Mouse (Mus musculus) CD8-positive naive resting alpha-beta T cell, adult 2 months (primary cell): ENCODE data around the gene Slc25a44.
"Not testable (repeated sequence)": the region's sequence is repeated elsewhere in the genome, so short reads cannot be mapped to it uniquely, and the experiment has no call there.

Experiments
- DNase-seq, 2 experiments: peaks; one replicate each; pipeline ENCODE4 v3.0.0; 2022; ENCODE audit warnings: low read depth in 2 of 2, low spot score in 2 of 2

Gene Slc25a44

DNA sequence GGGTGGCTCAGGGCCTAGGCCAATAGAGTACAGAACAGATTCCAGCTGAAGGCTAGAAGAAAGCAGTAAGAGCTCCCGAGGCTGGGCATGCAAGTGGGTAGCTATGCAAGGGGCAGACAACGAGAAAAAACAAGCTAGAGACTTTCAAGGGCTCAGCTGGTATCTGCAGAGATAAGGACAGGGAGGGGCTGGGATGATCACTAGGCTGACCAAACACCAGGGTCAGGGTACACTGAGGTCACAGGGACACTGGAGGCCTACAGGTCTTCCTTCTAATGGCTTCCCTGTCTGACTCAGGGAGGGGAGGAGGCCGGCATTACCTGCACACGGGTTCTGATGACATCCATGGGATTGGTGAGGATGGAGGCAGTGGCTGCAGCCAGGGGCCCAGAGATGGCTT, 9.3 kb downstream of the Slc25a44 start:
- no peak for DNase-seq

DNA sequence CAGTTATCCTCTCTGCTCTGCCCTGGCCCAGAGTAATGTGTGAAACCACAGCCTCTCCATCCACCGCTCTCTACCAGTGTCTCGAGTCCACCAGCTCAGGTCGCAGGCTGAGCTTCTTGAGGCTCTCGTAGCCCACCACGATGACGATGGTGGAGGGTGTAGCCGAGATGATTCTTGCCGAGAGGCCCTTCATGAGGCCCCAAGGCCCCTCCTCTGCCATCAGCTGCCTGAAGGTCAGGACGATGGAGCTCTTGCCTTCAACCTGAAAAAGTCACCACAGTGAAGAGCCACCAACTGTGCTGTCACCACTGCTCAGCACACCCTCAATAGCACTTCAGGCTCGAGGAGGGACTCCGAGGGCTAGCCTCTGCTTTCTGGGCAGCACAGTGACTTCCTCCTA, 12.3 kb downstream of the Slc25a44 start:
- DNase-seq, result no peak

DNA sequence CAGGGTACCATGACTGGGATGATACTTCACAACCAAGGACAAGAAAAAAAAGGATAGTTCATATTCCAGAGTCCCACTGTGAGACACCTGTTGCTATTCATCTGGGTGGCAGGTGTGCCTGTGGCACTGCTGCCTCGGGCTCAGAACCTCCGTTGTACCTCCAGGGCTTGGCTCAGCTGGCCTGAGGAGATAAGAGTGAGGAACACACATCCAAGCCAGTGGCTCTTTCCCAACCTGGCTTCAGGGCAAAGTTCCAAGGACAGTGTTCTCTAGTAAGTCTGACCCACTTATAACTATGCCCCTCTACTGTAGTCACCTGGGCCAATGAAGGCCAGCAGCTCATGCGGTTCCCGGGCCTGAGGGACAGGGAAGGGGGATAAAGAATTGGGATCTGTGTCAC, 13.3 kb downstream of the Slc25a44 start:
- DNase-seq, result no peak

DNA sequence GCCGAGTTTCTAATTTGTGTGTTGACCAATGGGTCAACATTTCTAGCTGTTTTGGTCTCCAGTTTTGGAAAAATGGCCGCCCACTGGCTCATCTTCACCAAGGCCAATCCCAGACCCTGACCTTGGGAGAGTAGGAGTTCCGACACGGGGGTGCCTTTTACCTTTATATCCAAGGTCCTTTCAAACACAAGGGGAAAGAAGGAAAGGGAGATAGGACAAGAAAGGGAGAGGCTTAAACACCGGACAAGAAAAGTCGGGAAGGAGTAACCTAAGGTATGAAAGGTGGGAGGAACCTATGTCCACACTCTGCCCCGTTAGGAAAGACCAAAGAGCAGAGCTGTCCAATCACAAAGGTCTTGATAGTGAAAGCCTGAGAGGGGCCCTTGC, 14.3 kb downstream of the Slc25a44 start:
- no peak for DNase-seq

DNA sequence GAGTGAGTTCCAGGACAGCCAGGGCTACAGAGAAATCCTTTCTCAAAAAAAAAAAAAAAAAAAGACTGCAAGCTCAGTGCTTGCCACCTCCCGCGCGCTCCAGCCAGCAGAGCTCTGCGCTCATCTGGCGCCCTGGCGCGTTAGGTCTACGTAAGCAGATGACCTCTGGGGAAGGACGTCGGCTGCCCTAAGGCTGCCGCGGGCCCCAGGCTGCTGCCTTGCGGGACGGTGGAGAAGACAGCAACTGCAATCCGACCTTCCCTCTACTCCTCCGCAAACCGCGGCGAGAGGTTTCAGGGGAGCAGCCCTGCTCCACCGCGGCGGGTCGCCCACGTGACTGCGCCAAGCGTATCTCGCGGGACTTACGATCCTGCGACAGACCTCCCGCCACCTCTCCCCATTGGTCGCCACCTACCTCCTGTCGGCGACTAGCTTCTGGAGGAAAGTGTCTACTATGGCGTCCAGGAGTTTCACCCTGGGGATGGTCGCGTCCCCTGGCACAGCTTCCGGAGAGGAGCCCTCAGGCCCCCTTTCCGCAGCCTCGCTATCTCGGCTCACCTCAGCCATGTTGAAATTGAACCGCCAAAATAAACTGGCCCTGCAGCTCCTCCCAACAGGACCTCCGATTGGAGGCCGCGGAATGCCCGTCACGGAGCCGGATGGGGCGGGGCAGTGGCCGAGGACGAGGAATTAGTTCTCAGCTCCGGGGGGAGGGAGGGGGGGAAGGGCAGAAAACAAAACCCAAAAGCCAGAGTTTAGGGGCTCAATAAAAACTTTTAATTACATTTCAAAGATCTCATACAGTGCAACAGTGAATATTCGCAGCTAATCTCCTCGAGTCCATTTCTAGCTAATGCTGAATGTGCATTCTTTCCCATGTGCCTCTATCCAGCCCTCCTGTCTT, 14.9 kb downstream of the Slc25a44 start, which contains the start of gene Pmf1:
TSS of gene Pmf1 (minus strand) at position 591 of the 904 bp plus-strand sequence.
- peak; percentile 83 to 87 for DNase-seq

DNA sequence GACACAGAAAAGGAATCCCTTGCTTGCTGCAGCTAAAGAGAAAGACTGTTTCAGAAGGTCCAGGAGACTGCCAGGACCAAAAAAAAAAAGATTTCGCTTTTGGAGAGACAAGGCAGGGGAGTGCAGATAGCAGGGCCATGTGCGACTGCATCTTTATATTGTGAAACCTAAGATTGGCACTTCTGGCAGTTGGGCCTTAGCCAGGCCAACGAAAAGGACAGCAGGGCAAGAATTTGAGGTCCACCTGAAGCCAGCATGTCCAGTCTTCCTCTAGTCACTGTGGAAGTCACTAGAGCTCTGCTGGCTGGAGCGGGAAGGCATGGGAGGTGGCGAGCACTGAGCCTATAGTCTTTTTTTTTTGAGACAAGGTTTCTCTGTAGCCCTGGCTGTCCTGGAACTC, 16.0 kb downstream of the Slc25a44 start:
- DNase-seq, result no peak

DNA sequence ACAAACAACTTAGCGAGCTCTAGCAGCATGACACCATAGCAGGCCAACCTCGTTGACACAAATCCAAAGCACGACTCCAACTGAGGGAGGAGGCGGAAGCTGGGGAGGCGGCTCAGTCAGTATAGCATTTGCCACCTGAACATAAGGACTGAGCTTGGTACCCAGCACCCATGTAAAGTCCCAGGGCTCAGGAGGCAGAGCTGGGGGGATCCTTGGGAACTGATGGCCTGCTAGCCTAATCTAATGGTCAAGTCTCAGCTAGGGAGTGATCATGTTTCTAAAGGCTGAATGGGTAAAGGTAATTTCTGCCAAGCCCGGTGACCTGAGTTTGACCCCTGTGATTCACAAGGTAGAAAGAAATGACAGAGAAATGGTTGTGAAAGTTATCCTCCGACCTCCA, 17.4 kb downstream of the Slc25a44 start:
- DNase-seq, result no peak

DNA sequence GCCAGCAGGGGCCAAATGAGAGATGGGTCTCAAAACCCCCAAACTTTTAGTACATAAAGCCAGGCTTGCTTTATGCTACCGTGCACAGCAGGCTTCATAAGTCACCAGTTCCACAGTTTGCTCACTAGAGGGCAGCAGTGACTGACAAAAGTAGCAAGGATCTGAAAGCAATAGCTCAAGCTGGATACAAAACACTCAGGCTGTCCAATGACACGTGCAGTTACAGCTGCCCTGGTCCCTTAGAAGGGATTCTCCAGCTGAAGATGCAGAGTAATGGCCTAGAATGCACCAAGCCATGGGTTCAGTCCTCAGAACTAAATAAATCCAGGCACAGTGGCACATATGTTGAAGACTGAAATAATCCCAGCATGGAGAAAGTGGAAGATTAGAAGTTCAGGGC, 17.8 kb downstream of the Slc25a44 start:
- DNase-seq, result peak; percentile 59 to 66

DNA sequence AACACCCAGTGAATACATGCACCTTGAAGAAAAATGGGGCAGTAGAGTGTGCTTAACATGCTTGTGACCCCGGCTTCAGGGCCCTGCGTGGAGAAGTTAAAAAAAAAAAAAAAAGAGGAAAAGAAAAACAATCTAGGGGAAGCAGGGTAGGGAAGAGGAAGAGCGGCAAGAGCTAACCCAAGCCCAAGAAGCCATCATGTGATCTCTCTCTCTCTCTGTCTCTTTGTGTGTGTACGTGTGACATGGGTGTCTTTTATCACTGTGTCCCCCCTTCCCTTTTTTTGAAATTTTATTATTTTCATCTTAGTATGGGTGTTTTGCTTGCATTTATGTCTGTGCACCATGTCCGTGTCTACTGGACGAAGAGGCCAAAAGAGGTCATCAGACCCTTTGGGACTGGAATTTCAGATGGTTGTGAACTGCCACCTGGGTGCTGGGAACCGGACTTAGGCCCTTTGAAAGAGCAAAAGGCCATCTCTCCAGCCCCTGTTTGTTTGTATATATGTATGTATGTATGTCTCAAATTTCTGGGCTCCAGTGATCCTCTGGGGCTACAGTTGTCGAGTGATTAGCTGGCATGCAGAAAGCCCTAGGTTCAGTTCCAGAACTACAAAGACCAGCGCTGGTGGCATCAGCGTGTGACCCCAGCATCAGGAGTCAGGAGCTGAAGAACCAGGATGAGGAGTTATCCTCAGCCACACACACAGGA, 21.3 kb downstream of the Slc25a44 start:
- no peak for DNase-seq

DNA sequence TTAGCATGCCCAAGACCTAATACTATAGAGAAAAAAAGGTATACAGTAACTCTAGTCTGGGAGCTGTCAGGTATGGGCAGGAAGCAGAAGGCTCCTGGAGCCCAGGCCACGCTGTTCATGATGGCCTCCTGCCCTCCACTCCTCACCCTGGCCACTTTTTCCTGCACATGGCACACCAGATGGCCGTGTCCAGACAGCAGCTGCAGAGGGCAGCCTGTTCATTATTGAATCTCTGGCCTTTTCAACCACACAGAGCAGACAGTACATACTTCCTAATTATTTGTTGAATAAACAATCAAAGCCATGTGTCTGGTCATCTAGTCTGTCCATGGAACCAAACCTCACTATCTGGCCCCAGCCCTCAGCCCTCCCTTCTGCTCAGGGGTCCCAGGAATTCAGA, 26.3 kb downstream of the Slc25a44 start:
- DNase-seq, result no peak

DNA sequence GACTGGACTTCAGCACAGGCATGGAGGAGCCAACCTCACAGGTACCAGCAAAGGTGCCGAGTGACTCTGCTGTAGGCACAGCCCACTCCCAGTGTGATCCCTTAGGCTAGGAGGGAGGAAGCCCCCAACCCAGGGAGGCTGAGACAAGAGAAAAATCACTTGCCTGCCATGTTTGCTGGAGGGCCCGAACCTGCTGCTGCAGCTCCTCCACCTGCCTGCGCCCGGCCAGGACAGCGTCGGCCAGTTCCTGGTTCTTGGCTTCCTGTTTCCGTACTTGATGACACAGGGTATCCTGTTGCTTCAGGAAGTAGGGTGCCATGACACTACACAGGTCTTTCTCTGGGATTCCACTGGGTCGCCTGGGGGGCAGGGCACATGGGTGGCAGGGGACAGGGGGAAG, 29.2 kb downstream of the Slc25a44 start:
- no peak for DNase-seq

DNA sequence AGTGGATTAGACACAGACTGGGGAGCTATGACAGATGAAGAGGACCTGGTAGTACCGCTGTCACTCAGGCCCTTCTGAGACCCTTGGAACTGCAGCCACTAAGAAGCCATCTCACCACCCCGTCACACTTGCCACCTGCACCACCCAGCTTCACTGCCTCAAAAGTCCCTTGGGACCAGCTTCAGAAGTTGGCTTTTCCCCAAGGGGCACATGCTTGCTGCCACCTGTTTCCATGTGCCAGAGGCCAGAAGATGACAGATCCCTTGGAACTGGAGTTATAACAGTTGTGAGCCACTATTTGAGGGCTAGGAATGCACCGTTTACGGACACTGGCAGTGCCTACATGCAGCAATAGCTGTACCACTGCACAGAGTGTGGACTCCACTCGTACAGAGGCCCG, 29.7 kb downstream of the Slc25a44 start:
- no peak for DNase-seq

DNA sequence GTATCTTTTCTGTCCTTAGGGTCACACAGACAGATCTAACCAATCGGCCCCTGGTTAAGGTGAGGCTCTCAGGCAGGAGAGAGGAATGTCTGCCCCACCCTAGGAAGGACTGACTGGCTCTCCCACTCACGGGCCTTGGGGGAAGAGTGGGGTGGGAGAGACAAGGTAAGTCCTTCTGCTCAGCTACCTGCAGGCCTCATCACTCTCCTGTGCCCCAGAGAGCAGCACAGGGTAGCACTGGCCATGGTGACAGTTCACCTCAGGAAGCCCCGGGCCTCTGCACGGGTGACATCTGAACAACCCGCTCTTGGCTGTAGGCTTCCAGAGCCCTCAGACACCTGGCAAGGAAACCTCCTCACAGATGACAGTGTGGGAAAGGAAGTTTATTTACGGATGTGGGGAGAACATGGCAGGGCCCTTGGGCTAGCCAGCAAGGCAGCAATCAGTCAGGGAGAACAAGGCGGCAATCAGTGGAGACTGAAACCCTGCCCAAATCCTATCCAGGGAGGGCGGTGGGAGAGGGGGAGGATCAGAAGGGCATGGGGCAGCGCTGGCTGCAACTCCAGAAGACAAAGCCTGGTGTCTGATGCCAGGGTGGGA, 31.1 kb downstream of the Slc25a44 start:
- DNase-seq, result no peak

DNA sequence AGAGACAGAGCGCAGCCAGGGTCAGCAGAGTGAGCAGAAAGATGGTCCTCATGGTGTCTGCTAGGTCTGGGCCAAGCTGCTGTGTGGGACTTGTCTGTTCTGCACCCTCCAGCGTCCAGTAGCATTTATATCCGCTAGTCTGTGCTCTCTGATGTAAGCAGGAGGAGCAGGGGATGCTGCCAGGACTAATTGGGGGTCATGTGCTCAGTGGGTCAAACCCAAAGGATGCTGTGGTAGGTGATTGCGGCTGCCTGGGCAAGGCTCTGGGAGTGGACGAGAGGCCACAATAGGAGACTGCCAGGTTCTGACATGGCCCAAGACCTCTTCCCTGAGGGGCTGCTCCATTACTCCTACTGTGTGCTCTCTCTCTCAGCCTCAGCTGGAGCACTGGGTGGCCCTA, 40.6 kb downstream of the Slc25a44 start, which contains the start of gene Bglap:
TSS of gene Bglap (minus strand) at position 101 of the 400 bp plus-strand sequence.
- no peak for DNase-seq

DNA sequence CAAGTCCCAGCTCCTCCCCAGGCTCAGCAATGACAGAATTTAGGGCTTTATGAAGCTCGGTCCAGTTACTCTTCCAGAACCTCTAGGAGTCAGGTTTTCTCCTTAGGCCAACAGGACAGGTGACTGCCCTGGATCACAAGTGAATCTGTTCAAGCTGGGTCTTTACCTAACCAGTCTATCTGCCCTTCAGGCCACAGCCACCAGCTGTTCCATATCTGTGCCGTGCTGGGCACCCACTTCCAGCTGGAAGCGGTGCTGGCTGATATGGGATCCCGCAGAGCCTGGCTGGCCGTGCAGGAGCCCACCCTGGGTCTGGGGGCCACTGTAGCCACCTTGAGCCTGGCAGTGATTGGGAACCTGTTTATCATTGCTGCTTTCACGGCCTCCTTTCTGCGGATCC, 42.6 kb downstream of the Slc25a44 start:
- not testable (repeated sequence) for DNase-seq

DNA sequence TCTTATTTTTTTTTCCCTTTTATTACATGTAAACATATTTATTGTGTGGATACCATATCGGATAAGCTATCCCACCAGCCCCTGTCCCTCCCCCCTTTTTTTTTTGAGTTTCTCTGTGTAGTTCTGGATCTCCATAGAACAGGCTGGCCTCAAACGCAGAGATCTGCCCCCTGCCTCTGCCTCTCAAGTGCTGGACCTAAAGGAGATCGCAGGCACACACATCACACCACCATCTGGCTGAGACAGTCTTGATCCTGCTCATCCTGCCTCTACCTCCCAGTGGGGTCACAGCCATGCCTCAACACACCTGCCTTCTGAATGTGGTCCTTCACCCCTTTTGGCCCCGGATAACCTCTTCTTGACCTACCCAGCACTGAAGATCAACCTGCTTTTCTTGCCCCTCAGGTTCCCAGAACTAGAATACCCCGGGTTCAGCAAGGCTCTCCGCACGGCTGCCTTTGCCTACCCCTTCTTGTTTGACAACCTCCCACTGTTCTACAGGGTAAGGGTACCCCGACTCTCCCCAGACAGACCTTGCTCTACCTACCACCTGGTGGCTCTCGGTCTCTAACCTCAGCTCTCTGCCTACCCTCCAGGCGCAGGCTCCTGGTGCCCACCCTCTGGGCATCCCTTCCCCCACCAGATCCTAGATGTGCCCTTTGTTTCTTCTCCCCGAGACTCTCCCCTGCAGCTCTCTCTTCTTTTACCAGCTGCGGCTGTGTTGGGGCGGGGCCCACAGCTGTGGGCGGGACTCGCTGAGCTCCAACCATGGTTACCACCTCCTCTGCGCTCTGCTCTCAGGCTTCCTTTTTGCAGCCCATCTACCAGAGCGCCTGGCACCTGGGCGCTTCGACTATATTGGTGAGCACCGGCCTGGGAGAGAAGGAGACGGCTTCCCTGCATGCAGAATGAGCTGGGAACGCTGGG, 43.3 kb downstream of the Slc25a44 start:
- peak in 1 of 2 experiments; percentile 28 for DNase-seq

DNA sequence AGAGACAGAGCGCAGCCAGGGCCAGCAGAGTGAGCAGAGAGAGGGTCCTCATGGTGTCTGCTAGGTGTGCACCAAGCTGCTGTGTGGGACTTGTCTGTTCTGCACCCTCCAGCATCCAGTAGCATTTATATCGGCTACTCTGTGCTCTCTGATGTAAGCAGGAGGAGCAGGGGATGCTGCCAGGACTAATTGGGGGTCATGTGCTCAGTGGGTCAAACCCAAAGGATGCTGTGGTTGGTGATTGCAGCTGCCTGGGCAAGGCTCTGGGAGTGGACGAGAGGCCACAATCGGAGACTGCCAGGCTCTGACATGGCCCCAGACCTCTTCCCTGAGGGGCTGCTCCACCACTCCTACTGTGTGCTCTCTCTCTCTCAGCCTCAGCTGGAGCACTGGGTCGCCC, 46.3 kb downstream of the Slc25a44 start, which contains the start of gene Bglap2:
TSS of gene Bglap2 (minus strand) at position 101 of the 400 bp plus-strand sequence.
- not testable (repeated sequence) for DNase-seq

DNA sequence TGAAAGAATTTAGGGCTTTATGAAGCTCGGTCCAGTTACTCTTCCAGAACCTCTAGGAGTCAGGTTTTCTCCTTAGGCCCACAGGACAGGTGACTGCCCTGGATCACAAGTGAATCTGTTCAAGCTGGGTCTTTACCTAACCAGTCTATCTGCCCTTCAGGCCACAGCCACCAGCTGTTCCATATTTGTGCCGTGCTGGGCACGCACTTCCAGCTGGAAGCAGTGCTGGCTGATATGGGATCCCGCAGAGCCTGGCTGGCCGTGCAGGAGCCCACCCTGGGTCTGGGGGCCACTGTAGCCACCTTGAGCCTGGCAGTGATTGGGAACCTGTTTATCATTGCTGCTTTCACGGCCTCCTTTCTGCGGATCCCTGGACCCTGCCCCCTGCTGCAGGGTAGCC, 48.3 kb downstream of the Slc25a44 start:
- DNase-seq, result not testable (repeated sequence)

DNA sequence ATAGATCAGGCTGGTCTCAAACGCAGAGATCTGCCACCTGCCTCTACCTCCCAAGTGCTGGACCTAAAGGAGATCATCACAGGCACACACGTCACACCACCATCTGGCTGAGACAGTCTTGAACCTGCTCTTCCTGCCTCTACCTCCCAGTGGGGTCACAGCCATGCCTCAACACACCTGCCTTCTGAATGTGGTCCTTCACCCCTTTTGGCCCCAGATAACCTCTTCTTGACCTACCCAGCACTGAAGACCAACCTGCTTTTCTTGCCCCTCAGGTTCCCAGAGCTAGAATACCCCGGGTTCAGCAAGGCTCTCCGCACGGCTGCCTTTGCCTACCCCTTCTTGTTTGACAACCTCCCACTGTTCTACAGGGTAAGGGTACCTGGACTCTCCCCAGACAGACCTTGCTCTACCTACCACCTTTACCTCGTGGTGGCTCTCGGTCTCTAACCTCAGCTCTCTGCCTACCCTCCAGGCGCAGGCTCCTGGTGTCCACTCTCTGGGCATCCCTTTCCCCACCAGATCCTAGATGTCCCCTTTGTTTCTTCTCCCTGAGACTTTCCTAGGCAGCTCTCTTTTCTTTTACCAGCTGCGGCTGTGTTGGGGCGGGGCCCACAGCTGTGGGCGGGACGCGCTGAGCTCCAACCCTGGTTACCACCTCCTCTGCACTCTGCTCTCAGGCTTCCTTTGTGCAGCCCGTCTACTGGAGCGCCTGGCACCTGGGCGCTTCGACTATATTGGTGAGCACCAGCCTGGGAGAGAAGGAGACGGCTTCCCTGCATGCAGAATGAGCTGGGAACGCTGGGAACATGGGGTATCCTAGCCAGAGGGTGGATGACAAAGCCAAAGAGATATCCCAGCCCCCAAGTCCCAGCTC, 49.0 kb downstream of the Slc25a44 start:
- DNase-seq, result not testable (repeated sequence)

DNA sequence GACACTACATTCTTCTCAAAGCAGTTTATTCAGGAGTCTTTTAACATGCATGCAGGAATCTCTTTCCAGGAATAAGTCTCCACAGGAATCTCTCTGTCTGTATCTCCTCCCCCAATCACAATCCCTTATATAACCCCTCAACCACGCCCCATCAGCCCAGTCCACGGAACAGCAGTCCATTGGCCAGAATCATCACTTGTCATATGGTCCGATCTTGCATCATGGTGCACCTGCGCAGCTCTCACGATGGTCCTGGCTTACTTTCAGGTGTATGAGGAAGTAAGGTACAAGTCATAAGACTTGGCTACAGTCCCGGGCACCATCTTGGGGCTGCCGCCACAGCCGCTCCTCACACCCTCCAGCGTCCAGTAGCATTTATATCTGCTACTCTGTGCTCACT, 52.3 kb downstream of the Slc25a44 start, which contains the start of gene Bglap3:
TSS of gene Bglap3 (minus strand) at position 101 of the 400 bp plus-strand sequence.
- not testable (repeated sequence) for DNase-seq
